ENCODE assay signal across 9 mouse cellular contexts in the genomic region with DNA sequence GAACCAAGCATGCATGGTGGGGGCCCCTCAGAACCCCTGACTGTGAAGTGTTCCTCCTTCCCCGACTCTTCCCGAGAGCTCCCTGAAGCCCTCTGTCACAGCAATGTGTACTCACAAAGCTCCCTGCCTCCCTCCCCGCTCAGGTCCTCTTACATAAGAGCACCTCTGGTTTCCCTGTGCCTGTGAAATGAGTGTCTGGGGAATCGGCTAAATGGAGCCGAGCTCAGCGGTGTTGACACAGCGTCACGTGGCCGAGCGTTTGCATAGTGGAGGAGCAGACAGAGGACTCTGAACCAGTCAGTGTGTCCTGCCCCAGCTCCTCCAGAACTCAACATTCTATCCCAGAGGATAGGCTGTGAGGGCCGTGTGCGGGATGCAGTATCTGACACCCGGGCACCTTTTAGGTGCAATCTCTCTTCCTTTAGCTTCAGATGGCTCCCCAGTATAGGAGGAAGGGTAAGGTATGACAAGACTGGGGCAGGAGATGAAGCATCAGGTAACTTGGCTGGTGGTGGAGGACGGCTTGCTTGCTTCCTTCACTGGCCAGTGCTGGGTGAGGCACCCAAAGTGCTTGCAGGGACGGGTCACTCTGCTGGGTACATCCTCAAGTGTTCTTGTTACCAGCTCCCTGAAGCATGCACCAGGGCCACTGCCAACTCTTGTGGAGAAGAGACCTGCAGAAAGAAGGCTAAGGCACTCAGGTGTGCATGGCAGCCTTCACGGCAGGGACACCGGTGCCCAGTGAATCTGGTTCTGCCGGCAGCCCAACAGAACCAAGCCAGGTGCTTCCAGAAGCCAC.
DNase-seq lines count a peak whose midpoint lies in the region; ATAC-seq and TF ChIP-seq lines count a peak whose summit lies in the region.
"Had no signal": no experiment of that assay in that cellular context is flagged by ENCODE, and none has a peak within 500 bp of the region (broad histone marks: within the 10 kb centered on the region; RNA-seq: fewer than 3 reads in every experiment).

No protein-coding gene starts in this region.

- no peaks in the 10 kb centered on the region for H3K36me3 ChIP-seq in hindbrain, embryonic 10.5 days
- H3K36me3 ChIP-seq in hindbrain, embryonic 16.5 days (ENCODE audit: control insufficient read depth, insufficient read depth, low read length), result no peaks in the 10 kb centered on the region
- H3K36me3 ChIP-seq in embryonic facial prominence, embryonic 14.5 days (ENCODE audit: control insufficient read depth, insufficient read depth, low read length), result no peaks in the 10 kb centered on the region
- H3K36me3 ChIP-seq in lung, embryonic 14.5 days (ENCODE audit: insufficient read depth), result no peaks in the 10 kb centered on the region
- H3K36me3 ChIP-seq in stomach, postnatal 0 days (ENCODE audit: control insufficient read depth, insufficient read depth, low read length), result no peaks in the 10 kb centered on the region

- no peak overlapping the region for H3K4me3 ChIP-seq in hindbrain, embryonic 10.5 days
- H3K4me3 ChIP-seq in hindbrain, embryonic 16.5 days (ENCODE audit: low read length), result no peak overlapping the region
- no peak overlapping the region for H3K4me3 ChIP-seq in embryonic facial prominence, embryonic 14.5 days (ENCODE audit: low read depth, low read length)
- H3K4me3 ChIP-seq in lung, embryonic 14.5 days (ENCODE audit: low read depth, low read length), result no peak overlapping the region
- no peak overlapping the region for H3K4me3 ChIP-seq in stomach, postnatal 0 days (ENCODE audit: low read depth, low read length)

- no peak overlapping the region for H3K4me2 ChIP-seq in hindbrain, embryonic 16.5 days (ENCODE audit: low read length)
- no peak overlapping the region for H3K4me2 ChIP-seq in embryonic facial prominence, embryonic 14.5 days (ENCODE audit: low read depth, low read length)
- no peak overlapping the region for H3K4me2 ChIP-seq in lung, embryonic 14.5 days
- H3K4me2 ChIP-seq in stomach, postnatal 0 days (replicated peaks; ENCODE audit: low read depth), result no peak overlapping the region

- DNase-seq in hindbrain, embryonic 10.5 days (ENCODE audit: low spot score), result no peak
- DNase-seq in embryonic facial prominence, embryonic 14.5 days (ENCODE audit: low spot score), result peak; percentile 77
- DNase-seq in kidney, adult 8-10 months, result peak; percentile 85 to 89
- peak; percentile 70 for DNase-seq in lung, embryonic 14.5 days
- DNase-seq in stomach, postnatal 0 days (ENCODE audit: low spot score), result peak; percentile 86
- no peak for DNase-seq in layer of hippocampus, adult 9-11 months

- no peak for ATAC-seq in hindbrain, embryonic 16.5 days
- ATAC-seq in embryonic facial prominence, embryonic 14.5 days (ENCODE audit: low read depth), result peak; percentile 73
- peak; percentile 65 for ATAC-seq in lung, embryonic 14.5 days (ENCODE audit: insufficient read depth)
- peak; percentile 78 for ATAC-seq in stomach, postnatal 0 days (ENCODE audit: low FRiP score, low TSS enrichment)
- ATAC-seq in erythroblast, adult 5-6 weeks (replicated peaks; ENCODE audit: low FRiP score, poor library complexity, severe bottlenecking), result no peak
- ATAC-seq: Patski had no signal

- no peak overlapping the region for H3K9ac ChIP-seq in hindbrain, embryonic 16.5 days (ENCODE audit: low read depth, low read length)
- no peak overlapping the region for H3K9ac ChIP-seq in embryonic facial prominence, embryonic 14.5 days (ENCODE audit: low read depth, low read length)
- H3K9ac ChIP-seq in lung, embryonic 14.5 days, result no peak overlapping the region
- H3K9ac ChIP-seq in stomach, postnatal 0 days (ENCODE audit: low read length), result 0 out of 2 replicates have a peak overlapping the region, but pooled peaks have one; percentile 27

- peak overlapping the region; percentile 14; the same call in 1 of the 2 replicates for H3K27ac ChIP-seq in hindbrain, embryonic 10.5 days
- no peak overlapping the region for H3K27ac ChIP-seq in hindbrain, embryonic 16.5 days (ENCODE audit: low read depth, low read length)
- no peak overlapping the region for H3K27ac ChIP-seq in embryonic facial prominence, embryonic 14.5 days (replicated peaks; ENCODE audit: low read depth, low read length)
- peak overlapping the region; percentile 38; the same call in 1 of the 2 replicates for H3K27ac ChIP-seq in lung, embryonic 14.5 days (ENCODE audit: low read depth)
- peak overlapping the region; percentile 53 for H3K27ac ChIP-seq in stomach, postnatal 0 days (replicated peaks)

- H3K4me1 ChIP-seq in hindbrain, embryonic 10.5 days (replicated peaks), result peaks cover 31% of the 10 kb centered on the region
- H3K4me1 ChIP-seq in hindbrain, embryonic 16.5 days (ENCODE audit: control insufficient read depth, insufficient read depth, low read depth, low read length), result peaks cover 9% of the 10 kb centered on the region
- H3K4me1 ChIP-seq in embryonic facial prominence, embryonic 14.5 days (ENCODE audit: control insufficient read depth, insufficient read depth, low read length), result peaks cover 16% of the 10 kb centered on the region
- H3K4me1 ChIP-seq in lung, embryonic 14.5 days (ENCODE audit: insufficient read depth), result peaks cover 16% of the 10 kb centered on the region
- H3K4me1 ChIP-seq in stomach, postnatal 0 days (replicated peaks; ENCODE audit: control insufficient read depth, insufficient read depth), result peaks cover 8% of the 10 kb centered on the region

- no peaks in the 10 kb centered on the region for H3K9me3 ChIP-seq in hindbrain, embryonic 10.5 days
- H3K9me3 ChIP-seq in hindbrain, embryonic 16.5 days (ENCODE audit: control insufficient read depth, low read length), result no peaks in the 10 kb centered on the region
- no peaks in the 10 kb centered on the region for H3K9me3 ChIP-seq in embryonic facial prominence, embryonic 14.5 days (ENCODE audit: control insufficient read depth, low read length)
- no peaks in the 10 kb centered on the region for H3K9me3 ChIP-seq in lung, embryonic 14.5 days (ENCODE audit: low read depth, low read length)
- H3K9me3 ChIP-seq in stomach, postnatal 0 days (ENCODE audit: control insufficient read depth, low read length), result no peaks in the 10 kb centered on the region

- TF ChIP-seq EP300 in stomach, postnatal 0 days (optimal IDR thresholded peaks at IDR 0.05), result no peak

- H3K27me3 ChIP-seq in hindbrain, embryonic 10.5 days (ENCODE audit: insufficient read depth, poor library complexity, severe bottlenecking), result no peaks in the 10 kb centered on the region
- H3K27me3 ChIP-seq in hindbrain, embryonic 16.5 days (replicated peaks; ENCODE audit: control insufficient read depth, insufficient read depth, low read length), result no peaks in the 10 kb centered on the region
- H3K27me3 ChIP-seq in embryonic facial prominence, embryonic 14.5 days (replicated peaks; ENCODE audit: control insufficient read depth, insufficient read depth, low read length), result no peaks in the 10 kb centered on the region
- no peaks in the 10 kb centered on the region for H3K27me3 ChIP-seq in lung, embryonic 14.5 days (ENCODE audit: insufficient read depth, low read length)
- H3K27me3 ChIP-seq in stomach, postnatal 0 days (ENCODE audit: control insufficient read depth, insufficient read depth, low read length), result no peaks in the 10 kb centered on the region
- H3K27me3 ChIP-seq: Patski had no signal

- TF ChIP-seq CTCF in lung, embryonic 14.5 days (IDR thresholded peaks at IDR 0.05; ENCODE audit: low read depth), result no peak
- TF ChIP-seq CTCF in stomach, postnatal 0 days (IDR thresholded peaks at IDR 0.05; ENCODE audit: low read depth), result no peak

- WGBS in hindbrain, embryonic 10.5 days, result 64% methylated on average over 18 of the region's 18 CpGs
- WGBS in hindbrain, embryonic 16.5 days, result 56% methylated on average over 18 of the region's 18 CpGs
- whole genome bisulfite sequencing in embryonic facial prominence, embryonic 14.5 days, result 65% methylated on average over 18 of the region's 18 CpGs
- 44% methylated on average over 18 of the region's 18 CpGs for WGBS in lung, embryonic 14.5 days
- WGBS in stomach, postnatal 0 days, result 62% methylated on average over 18 of the region's 18 CpGs

Comparison
In these comparisons a context has a peak if more than half of its experiments do, and no peak if none do; other contexts are left out.
1. H3K27ac ChIP-seq: peak in hindbrain, embryonic 10.5 days (single experiment), lung, embryonic 14.5 days (single experiment) and stomach, postnatal 0 days (single experiment); none in hindbrain, embryonic 16.5 days (single experiment) and embryonic facial prominence, embryonic 14.5 days (single experiment).
2. DNase-seq: peak in embryonic facial prominence, embryonic 14.5 days (single experiment), kidney, adult 8-10 months (2 of 2), lung, embryonic 14.5 days (single experiment) and stomach, postnatal 0 days (single experiment); none in hindbrain, embryonic 10.5 days (single experiment) and layer of hippocampus, adult 9-11 months (single experiment).
3. ATAC-seq: peak in embryonic facial prominence, embryonic 14.5 days (single experiment), lung, embryonic 14.5 days (single experiment) and stomach, postnatal 0 days (single experiment); none in hindbrain, embryonic 16.5 days (single experiment) and erythroblast, adult 5-6 weeks (single experiment).